Mouse (Mus musculus) cerebellum, adult 2 months (tissue): ENCODE measurements around the gene Gm44805.

Experiments
- CTCF ChIP-seq: fragments of 200-500 bp; IDR thresholded peaks from 2 replicates; pipeline ENCODE4 v1.5.1; 2011; ENCODE audit warnings: low read depth, mild to moderate bottlenecking, control low read depth, low read length, moderate library complexity, borderline replicate concordance; ENCODE audit not compliant: insufficient read depth
- POLR2A ChIP-seq: fragments of 200-500 bp; IDR thresholded peaks from 2 replicates; pipeline ENCODE4 v1.6.1; 2011; ENCODE audit warnings: low read length, control low read depth, borderline replicate concordance; ENCODE audit not compliant: insufficient read depth

DNA sequence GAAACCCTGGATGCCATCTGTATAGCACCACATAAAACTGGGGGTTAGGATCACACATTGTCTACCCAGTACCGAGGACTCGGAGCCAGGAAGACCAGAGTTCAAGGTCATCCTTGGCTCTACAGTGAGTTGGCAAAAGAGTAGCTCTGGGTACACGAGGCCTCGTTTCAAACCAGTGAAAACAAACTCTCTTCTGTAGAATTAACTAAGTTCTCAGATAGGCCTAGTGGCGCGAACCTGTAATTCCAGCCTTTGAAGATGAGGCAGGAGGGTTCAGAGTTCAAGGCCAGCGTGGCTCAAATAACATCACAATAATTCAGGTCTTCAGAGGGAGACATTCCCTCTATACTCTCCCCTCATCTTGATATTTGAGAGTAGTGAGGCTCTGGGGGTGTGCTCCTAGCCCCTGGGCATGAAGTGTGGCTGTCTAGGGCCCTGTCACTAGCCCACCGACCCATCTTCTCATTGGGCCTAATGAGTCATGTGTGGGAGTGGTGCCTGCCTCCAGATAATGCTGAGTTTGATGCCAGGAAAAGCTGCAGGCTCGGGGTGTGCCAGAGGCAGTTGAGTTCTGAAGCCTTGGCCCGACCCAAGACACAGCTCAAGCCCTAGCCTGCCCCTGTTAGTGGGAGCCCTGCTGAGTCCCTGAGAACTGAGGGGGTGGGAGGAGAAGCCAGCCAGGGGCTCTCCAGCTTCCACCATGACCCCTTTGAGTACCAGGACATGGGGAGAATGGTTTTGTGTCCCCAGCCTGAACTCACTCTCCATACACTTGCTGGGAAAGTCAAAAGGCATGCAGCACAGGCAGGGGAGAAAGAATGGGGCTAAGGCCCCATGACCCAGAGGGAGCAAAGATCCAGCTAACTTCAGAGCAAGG is 13.4 kb upstream of the Gm44805 start:
- TF ChIP-seq CTCF (no peak), POLR2A (no peak)
